Mouse (Mus musculus) mesoderm, embryonic 11.5 days (tissue): Measurements from ENCODE around the gene Mkrn1.
"Not testable (repeated sequence)": the region's sequence is repeated elsewhere in the genome, so short reads cannot be mapped to it uniquely, and the experiment has no call there.

Source experiments
- DNase-seq: peaks from one replicate; pipeline ENCODE4 v3.0.0-alpha.2; 2012; ENCODE audit warnings: low read depth, low spot score

Gene Mkrn1

DNA sequence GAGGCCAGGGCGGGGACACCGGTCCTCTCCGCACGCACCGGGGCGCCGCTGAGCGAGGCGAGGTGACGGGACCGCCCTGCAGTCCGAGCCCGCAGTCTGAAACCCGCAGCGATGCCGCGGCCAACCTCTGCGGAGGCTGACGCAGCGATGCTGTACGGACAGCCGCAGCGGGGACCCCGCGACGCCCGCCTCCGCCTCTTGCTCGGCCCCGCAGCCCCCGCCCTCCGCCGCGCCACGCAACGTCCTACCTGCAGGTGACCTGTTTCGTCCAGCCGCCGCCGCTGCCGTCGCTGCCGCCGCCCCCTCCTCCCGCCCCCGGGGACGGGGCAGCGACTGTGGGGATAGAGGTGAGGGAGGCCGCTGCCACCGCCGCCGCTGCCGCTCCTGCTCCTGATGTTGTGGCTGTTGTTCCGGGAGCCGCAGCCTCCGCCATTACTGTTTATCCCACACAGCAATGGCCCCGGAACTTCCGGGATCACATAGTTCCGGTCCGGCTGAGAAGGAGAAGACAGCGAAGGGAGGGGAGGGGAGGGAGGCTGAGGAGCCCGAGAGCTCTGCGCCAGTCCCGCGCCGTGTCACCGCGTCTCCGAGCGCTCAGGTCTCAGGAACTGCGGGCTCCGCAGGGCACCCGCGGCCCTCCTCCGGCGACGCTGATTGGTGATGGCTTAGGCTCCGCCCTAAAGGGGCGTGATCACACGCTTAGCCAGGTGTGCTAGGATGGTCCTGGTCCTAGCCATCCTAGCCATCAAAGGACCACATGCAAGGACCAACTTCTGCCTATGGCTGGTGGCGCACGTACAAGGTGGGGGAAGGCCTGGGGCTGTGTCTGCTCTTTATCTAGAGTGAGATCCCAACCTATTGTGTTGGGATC lies at the start of gene Mkrn1:
Gene Mkrn1 (minus strand): TSS at position 612 of the 871 bp plus-strand sequence.
- DNase-seq = peak; percentile 86

DNA sequence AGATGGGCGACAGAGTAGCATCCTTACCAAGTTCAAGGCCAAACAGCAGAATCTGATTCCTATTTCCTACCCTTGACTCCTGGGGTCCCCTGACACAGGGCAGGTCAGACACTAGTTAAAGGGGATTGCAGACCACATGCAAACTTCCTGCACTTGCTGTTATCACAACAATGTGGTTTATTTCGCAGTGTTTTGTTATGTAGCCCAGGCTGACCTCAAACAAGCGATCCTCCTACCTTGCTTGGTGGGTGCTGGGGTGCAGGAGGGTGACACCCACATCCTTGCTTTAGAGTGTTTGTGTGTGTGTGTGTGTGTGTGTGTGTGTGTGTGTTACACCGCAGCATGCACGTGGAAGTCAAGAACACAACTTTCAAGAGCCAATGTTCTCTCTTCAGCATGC lies 49.2 kb upstream of the Mkrn1 start:
- DNase-seq = no peak

DNA sequence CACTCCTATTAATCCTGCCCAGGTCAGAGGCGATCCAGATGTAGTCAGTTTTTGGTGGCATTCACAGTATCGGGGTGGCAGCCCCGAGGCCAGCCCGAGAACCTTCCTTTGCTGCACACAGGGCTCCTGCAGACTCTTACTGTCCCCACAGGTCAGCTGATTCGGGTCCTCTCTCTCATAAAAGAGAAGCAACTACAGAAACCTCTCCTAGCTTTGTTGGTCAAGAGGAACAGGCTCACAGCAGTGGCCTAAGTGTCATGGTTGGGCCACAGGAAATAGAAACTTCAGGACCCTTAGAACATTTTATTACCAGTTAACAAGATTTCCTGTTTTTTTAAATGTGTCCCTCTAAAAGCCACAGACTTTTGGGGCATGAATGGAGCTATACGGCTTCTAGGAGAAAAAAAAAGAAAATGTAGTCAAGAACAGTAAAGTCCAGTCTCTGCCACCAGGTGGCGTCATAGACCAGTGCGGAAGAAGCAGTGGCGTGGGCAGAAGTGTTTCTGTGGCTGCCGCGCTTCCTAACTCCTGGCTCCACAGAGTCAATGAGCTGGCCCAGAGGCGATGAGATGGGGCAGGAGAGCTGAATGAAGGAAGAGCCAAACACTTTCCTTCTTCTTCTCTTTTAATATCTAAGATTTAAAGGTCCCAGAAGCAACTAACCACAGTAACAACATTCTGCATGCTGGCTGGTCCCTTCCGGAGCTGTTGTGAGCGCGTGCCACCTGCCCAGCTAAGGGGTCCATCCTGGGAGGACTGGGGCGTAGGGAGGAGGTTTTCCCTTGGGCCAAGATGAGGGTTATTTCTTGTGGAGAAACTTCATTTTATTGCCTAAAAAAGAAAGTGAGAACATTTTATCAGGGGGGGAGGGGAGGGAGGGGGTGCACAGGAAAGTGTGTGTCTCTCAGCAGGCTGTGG lies 42.6 kb upstream of the Mkrn1 start:
- peak; percentile 82 for DNase-seq

DNA sequence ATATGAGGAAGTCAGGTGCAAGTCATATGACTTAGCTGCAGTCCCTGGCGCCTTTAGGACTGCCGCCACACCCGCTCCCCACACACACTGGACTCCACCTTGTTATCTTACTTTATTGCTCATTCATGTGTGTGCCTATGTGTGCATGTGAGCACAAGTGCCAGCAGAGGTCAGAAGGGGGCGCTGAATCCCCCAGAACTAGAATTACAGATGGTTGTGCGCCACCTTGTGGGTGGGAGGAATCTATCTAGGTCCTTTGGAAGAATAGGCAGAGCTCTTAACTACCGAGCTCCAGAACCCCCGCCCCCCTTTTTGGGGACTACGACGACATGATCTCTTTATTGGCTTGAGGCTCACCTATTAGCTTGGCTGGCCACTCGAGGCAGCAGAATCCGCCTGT lies 39.8 kb upstream of the Mkrn1 start:
- no peak for DNase-seq

DNA sequence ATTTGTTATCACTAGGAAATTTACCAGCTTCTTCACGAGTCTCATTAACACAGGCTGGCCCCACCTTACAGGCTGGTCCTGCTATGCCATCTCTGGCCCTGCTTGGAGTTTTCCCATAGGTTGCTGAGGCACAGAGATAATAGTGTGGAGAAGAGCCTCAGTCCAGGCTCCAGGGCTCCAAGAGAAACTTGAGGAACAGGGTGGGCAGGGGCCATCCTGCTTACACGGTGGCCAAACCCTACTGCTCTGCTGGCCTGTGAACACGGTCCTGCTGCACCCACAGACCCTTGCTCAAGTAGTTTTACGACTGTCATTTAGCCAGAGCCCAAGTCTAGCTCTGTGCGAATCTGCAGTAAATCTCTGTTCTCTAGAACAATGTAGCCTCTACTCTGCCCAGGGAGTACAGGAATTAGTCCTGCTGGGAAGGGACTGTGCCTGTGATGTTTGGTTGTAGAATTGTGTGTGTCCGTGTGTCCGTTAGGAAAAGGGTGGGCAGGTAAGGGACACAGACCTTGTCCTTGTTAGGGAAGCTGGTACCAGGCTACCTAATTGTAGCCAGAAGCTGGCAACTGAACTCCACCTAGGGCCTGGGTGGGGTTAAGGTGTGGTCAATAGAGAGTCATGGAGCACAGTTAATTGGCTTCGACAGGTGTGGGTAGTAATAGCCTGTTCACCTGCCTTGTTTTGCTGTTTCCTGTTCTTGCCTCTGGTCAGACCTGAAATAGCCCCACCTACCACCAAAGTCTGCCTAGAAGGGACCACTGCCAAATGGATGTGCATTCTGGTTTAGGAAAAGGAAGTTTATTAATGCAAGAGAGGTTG lies 35.3 kb upstream of the Mkrn1 start:
- no peak for DNase-seq

DNA sequence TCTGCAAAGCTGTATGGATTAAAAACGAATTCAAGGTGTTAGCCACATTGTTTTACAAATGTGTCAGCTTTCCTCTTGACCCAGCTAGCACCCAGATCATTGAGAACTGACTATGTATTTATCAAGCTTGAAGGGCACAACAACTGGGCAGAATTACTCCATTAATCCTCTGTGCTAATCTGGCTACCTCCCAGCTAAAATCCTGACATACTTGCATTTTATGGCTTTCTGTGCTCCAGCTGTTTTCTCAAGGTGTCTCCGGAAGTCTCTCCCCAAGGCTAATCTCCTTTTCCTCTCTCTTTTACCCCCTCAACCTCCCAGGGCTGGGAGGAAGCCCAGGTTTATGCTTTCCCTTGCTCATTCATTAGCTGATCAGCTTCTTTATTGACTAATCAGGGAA lies 34.4 kb upstream of the Mkrn1 start:
- DNase-seq = no peak

DNA sequence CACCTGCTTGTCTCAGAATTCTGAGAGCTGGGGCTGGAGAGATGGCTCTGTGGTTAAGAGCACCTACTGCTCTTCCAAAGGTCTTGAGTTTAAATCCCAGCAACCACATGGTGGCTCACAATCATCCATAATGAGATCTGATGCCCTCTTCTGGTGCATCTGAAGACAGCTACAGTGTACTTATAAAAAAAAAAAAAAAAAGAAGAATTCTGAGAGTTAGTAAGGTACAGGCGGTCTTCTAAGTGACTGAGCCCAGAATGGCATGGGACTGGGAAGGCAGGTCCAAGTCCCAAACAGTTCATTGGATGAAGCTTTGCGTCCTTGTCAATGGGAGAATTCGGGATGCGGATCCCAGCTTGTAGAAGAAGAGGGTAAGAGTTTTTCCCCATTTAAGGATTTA lies 33.3 kb upstream of the Mkrn1 start:
- DNase-seq = no peak

DNA sequence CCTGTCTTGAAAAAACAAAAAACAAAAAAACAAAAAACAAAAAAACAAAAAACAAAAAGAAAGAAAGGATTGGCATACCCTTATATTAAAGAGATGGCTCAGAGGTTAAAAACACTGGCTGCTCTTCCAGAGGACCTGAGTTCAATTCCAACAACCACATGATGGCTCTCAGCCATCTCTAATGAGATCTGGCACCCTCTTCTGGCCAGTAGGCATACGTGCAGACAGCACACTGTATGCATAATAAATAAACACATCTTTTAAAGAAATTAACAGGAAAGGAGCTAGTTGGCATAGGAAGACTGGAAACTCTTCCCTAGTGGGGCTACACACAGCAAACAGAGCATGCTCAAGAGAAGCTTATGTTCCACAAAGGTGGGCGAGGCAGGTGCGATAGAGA lies 30.8 kb upstream of the Mkrn1 start:
- DNase-seq = no peak

DNA sequence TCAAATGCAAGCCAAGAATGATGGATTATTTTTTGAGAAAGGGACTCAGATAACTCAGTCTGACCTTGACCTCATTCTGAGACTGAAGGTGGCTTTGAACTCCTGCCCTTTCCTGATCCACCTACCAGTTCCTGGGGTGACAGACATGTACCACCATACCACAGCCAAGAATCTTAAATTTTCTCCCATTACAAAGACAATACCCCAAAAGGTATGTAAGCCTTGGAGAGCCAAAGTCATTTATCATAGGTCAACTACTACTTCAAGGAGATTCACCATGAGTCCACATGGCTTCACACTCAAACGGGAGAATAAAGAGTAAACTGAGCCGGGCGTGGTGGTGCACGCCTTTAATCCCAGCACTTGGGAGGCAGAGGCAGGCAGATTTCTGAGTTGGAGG lies 30.3 kb upstream of the Mkrn1 start:
- DNase-seq = no peak

DNA sequence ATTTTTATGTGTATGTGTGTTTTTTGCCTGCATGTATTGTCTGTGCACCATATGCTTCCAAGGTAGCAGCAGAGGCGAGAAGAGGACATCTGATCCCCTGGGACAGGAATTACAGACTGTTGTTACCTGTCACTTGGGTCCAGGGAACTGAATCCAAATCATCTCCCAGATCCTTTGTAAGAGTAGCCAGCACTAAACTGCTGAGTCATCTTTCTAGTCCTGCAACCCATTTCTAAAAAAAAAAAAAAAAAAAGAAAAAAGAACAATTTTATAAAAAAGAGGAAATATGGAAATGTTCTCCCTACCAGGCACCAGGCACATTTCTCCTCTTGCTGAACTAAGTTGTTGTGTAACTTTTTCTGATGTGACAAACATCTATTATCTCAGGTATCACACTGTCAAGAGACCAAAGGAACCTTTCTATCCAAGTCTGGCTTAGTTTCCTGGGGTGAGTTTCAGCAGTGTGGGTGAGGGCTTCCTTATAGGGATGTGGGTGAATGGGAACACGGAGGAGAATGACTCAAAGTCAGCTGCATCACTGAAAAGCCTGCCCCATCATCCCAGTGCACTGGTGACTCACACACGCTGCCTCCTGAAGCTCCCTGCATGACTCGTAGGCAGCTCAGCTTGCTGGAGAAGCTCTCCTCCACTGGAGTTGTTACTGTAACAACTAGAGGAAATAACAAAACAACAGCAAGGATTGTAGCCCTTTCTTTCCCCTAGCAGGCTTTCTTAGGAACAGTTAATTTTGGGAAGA lies 27.3 kb upstream of the Mkrn1 start:
- DNase-seq = no peak

DNA sequence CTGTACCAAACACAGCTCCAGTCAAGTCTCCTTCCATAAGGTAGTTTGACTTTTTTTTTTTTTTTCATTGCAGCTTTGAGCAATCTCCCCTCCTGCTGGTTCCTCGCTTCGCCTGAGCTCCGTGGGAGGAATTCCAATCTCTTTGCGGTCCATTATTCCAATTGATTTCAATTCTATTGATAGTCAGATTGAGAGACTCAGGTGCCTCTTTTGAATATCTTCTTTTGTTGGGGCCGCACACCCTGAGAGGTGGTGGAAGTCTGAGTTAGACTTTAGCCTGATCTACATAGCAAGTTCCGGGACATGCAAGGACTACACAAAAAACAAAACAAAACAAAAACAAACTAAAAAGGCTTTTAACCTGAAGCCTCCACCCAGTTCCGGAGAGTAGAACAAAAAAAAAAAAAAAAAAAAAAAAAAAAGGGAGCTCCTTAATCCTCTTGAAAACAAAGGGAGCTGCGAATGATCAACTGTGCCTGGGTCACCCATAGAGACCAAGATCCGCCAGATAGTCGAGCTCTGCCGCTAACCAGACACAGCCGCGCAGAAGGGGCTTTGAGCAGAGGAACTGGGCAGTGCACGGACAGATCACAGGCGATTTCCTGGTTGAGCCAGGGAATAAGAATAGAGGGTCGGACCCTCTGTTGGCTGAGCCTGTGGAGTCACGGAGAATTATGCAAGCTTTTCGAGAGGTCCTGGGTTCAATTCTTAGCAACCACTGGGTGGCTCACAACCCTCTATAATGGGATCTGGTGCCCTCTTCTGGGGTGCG lies 25.7 kb upstream of the Mkrn1 start:
- DNase-seq = no peak

DNA sequence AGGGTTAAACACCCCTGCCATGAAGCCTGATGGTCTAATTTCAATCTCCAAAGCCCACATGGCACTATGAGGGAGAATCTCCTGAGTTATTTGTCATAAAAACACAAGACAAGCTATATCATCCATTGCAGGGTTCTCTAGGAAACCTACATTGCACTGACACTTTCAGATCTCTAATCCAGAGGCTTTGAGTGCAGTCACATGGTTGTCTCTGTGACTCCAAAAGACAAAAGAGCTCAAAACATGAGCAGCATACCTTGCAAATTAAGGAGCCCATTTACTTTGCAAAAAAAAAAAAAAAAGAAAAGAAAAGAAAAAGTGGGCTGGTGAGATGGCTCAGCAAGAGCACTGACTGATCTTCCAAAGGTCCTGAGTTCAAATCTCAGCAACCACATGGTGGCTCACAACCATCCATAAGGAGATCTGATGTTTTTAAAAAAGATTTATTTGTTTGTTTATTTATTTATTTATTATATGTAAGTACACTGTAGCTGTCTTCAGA lies 22.6 kb upstream of the Mkrn1 start:
- no peak for DNase-seq

DNA sequence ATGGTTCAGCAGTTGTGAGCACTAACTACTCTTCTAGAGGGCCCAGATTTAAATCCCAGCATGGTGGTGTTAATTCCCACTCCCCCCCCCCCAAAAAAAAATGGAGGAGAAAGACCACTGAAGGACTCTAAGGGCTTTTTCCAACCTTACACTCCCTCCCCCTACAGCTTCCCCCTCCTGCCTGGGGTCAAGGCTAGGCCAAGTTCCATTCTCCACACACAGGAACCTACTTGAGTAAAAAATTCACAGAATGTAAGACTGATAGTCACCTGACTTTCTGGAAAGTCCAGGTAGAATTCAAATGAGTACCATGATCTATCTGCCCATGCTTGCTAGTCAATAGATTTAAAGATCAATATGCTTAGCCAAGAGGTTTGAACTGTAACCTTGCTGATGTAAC lies 19.9 kb upstream of the Mkrn1 start:
- DNase-seq = no peak

DNA sequence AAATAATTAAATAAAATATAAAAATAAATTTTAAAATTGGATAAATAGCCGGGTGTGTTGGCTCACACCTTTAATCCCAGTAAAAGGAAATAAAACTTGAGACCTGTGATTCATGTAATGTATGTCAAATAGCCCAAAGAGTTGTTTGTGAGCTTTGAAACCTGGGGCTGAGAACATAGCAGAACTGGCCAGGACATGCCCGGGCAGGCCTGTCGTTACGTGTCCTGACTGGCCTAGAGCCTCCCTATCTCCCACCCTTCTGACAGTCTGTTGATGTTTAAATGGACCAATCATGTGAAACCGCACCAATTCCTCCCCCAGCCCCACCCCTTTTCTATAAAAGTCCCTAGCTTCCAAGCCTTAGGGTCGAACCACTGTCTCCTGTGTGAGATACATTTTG lies 17.3 kb upstream of the Mkrn1 start:
- DNase-seq = not testable (repeated sequence)

DNA sequence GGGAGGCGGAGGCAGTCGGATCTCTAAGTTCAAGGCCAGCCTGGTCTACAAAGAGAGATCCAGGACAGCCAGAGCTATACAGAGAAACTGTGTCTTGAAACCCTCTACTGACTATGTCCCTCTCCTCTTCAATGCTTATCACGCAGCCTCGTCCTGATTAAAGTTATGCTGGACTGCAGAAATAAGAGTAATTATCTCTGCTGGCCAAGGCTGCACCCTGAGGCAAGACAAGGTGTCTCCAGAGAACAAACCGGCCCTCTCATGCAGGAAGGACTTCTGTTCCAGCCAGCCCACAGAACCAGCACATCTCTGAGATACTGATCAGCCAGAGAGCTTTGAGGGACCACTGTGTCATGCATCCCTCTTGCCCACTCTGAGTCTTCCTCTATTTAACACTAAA lies 15.6 kb upstream of the Mkrn1 start:
- DNase-seq = no peak

DNA sequence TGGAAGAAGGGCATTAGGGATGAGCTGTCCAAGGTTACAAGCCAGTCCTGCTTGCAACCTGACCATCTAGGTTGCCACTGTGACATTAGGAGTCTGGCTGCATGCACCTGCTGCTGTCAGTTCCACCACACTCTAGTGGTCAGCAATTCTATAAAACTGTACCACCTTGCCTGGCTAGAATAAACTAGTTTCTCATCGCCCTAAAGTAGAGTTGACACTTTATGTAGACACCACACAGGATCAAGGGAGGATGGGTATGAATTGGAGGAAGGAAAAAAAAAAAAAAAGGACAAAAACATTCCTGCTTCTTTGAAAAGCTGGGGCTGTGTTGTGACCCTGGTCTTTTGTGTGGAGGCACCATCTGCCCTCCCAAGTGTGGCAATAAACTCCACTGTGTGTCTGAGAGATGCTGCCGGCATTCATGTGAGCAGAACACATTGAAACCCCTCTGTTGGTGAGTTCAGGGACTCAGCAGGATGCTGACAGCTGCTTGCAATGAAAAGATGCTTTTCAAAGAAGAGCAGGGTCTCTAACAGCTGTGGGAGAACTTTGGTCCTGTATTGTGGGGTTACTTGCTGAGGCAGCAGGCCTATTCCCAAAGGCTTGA lies 14.7 kb upstream of the Mkrn1 start:
- DNase-seq = peak; percentile 73

DNA sequence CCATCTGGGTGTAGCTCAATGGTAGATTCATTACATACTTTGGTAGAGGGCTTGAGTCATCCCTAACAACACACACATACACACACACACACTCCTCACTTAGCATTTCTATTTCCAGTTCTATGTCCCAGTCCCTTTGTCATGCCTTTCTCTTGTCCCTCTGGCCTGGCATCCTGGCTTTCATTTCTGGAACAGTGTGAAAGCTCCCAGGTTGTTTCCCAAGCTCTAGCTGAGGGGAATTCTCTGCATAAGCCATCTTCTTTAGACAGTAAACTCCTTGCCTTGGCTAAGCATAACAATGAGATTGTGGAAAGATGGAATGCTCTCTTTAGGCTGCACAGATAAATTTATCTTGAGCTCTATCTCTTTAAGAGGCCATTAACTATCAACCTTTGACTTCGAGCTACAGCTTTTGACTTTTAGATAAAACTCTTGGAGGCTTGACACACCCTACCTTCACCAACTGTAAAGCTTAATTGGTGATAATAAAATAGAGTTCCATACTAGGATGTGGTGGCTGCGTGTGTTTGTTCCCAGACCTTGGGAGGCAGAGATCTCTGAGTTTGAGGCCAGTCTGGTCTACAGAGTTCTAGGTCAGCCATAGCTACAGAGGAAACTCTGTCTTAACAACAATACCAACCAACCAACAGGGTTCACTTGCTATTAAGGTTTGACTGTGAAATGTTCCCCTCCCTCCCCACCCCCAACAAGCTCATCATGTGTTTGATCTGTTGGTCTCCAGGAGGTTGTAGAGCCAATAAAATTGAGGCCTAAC lies 14.0 kb upstream of the Mkrn1 start:
- no peak for DNase-seq

DNA sequence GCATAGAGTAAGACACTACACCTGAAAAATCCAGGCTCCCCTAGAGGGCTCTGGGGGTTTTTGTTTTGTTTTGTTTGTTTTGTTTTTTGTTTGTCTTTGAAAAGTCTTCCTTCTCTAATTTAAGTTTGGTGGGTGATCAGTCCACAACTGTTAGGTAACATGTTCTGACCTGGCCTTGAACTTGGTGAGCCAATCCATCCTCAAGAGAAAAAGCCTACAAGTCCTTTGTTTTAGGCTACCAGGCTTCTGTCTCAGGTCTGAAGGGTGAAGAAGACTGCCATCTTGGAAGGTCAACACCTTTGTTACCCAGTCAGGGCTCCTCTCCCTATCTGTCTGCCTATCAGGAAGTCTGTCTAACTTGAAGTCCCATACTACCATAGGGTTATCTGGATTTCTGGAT lies 13.4 kb upstream of the Mkrn1 start:
- no peak for DNase-seq

DNA sequence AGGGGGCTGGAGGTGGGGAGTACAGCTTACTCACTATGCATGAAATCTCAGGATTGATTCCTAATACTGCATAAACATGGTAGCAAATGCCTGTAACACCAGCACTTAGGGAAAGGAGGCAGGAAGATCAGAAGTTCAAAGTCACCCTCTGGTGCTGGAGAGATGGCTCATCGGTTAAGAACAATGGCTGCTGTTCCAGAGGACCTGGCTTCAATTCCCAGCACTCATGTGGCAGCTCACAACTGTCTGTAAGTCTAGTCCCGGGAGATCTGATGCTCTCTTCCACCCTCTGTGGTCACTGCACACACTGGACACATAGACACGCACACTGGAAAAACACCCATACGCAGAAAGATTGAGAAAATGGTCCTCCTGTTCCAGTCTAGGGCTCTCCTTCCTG lies 12.9 kb upstream of the Mkrn1 start:
- DNase-seq = no peak
